Mouse (Mus musculus): ENCODE measurements around the gene Polr1e. TPM values are rescaled to one million over a fixed set of nuclear protein-coding genes. Genes with fewer than 3 reads are reported as not detected.

Polr1e gene
- 26.3 and 29.8 TPM in 2 replicates for polyA plus RNA-seq (2015; fragmentation: Nextera tagmentation; extraction: Ambion mirVana)

- under 1% methylated on average over 29 of the region's 29 CpGs for WGBS
- peak within 1 kb of the TSS; percentile 95 for H3K4me2 ChIP-seq
- peak within 1 kb of the TSS; percentile 72 for H3K9ac ChIP-seq
- no peaks in the 10 kb centered on the region for H3K36me3 ChIP-seq (replicated peaks)
- peak within 1 kb of the TSS; percentile 42; the same call in 1 of the 2 replicates for H3K27ac ChIP-seq
- ATAC-seq (replicated peaks): peak; percentile 87
- H3K4me3 ChIP-seq: peak within 1 kb of the TSS; percentile 88
- peaks cover 21% of the 10 kb centered on the region for H3K4me1 ChIP-seq
- H3K9me3 ChIP-seq: no peaks in the 10 kb centered on the region
- H3K27me3 ChIP-seq (replicated peaks): no peaks in the 10 kb centered on the region
These were observed at the start of gene Polr1e for GRCm38 (mm10) chr4:45018452-45018980. Gene Polr1e (plus strand): TSS chr4:45018583.

- Histone ChIP-seq H3K36me3 (replicated peaks) (no peaks in the 10 kb centered on the region), H3K4me1 (no peaks in the 10 kb centered on the region), H3K27ac (no peak overlapping the region), H3K9me3 (no peaks in the 10 kb centered on the region), H3K4me3 (no peak overlapping the region), H3K9ac (no peak overlapping the region), H3K27me3 (replicated peaks) (no peaks in the 10 kb centered on the region), H3K4me2 (no peak overlapping the region)
- no peak for ATAC-seq (replicated peaks)
- WGBS: 97% methylated on average over 7 of the region's 7 CpGs
These were observed 48.3 kb upstream of the Polr1e start for GRCm38 (mm10) chr4:44970056-44970455.

DNA sequence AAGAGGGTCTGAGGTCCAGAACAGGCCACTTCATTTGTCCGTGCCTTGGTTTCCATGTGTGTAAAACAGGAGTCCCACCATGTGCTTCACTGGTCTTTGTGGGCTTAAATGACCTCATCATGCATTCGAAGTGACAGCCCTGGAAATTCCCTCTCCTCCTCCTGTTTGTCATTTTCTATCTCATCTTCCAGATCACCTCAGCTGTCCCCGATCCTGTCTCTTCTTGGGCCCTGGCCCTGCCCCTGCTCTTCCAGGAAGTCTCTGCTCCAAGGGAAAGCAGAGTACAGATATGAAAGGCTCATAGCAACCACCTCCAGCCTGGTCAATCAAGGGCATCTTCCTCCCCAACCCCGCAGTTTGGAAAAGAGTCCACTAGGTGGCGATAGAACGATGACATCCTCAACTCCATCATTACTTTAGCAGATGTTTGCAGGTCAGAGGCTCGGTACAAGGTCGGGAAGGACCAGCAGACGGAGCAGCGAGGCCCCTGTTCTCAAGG is 47.7 kb upstream of the Polr1e start:
- H3K9me3 ChIP-seq: no peaks in the 10 kb centered on the region
- no peak overlapping the region for H3K4me2 ChIP-seq
- no peak overlapping the region for H3K4me3 ChIP-seq
- H3K27ac ChIP-seq: no peak overlapping the region
- H3K4me1 ChIP-seq: no peaks in the 10 kb centered on the region
- no peaks in the 10 kb centered on the region for H3K27me3 ChIP-seq (replicated peaks)
- H3K36me3 ChIP-seq (replicated peaks): no peaks in the 10 kb centered on the region
- H3K9ac ChIP-seq: no peak overlapping the region
- ATAC-seq (replicated peaks): no peak
- 24% methylated on average over 10 of the region's 10 CpGs for WGBS

- Histone ChIP-seq H3K4me1 (no peaks in the 10 kb centered on the region), H3K36me3 (replicated peaks) (no peaks in the 10 kb centered on the region), H3K9ac (no peak overlapping the region), H3K4me3 (no peak overlapping the region), H3K4me2 (peak overlapping the region; percentile 22; the same call in 1 of the 2 replicates), H3K9me3 (no peaks in the 10 kb centered on the region), H3K27me3 (replicated peaks) (no peaks in the 10 kb centered on the region), H3K27ac (no peak overlapping the region)
- ATAC-seq (replicated peaks): no peak; the same call in 1 of the 2 replicates
- WGBS: 11% methylated on average over 9 of the region's 9 CpGs
These were observed 44.9 kb upstream of the Polr1e start for GRCm38 (mm10) chr4:44973450-44973849.

GRCm38 (mm10) chr4:44973871-44974270 is 44.5 kb upstream of the Polr1e start:
- H3K9me3 ChIP-seq: no peaks in the 10 kb centered on the region
- no peak overlapping the region for H3K9ac ChIP-seq
- H3K4me3 ChIP-seq: no peak overlapping the region
- 54% methylated on average over 14 of the region's 14 CpGs for WGBS
- no peak for ATAC-seq (replicated peaks)
- H3K27me3 ChIP-seq (replicated peaks): no peaks in the 10 kb centered on the region
- peak overlapping the region; percentile 22; the same call in 1 of the 2 replicates for H3K4me2 ChIP-seq
- no peak overlapping the region for H3K27ac ChIP-seq
- no peaks in the 10 kb centered on the region for H3K4me1 ChIP-seq
- H3K36me3 ChIP-seq (replicated peaks): no peaks in the 10 kb centered on the region

DNA sequence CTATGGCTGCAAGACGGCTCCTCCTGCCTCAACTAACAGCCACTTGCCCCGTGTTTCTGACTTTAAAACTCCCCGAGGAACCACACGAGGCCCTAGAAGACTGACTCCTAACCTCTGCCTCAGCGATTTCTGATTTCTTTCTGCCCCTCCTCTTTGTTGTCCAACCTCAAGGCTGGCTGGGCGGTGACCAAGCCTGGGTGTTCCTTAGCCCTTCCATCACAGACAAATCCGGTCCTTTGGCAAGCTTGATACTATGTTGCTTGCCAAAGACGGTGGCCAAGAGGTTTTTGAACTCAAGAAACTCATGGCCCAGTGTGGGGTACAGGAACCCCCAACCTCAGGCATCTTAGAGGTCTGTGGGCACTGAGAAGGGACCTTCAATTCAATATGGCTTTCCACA is 44.1 kb upstream of the Polr1e start:
- no peak for ATAC-seq (replicated peaks)
- no peak overlapping the region for H3K4me2 ChIP-seq
- H3K9ac ChIP-seq: no peak overlapping the region
- H3K4me3 ChIP-seq: no peak overlapping the region
- H3K9me3 ChIP-seq: no peaks in the 10 kb centered on the region
- no peaks in the 10 kb centered on the region for H3K27me3 ChIP-seq (replicated peaks)
- H3K4me1 ChIP-seq: no peaks in the 10 kb centered on the region
- 73% methylated on average over 8 of the region's 8 CpGs for WGBS
- no peak overlapping the region for H3K27ac ChIP-seq
- no peaks in the 10 kb centered on the region for H3K36me3 ChIP-seq (replicated peaks)

DNA sequence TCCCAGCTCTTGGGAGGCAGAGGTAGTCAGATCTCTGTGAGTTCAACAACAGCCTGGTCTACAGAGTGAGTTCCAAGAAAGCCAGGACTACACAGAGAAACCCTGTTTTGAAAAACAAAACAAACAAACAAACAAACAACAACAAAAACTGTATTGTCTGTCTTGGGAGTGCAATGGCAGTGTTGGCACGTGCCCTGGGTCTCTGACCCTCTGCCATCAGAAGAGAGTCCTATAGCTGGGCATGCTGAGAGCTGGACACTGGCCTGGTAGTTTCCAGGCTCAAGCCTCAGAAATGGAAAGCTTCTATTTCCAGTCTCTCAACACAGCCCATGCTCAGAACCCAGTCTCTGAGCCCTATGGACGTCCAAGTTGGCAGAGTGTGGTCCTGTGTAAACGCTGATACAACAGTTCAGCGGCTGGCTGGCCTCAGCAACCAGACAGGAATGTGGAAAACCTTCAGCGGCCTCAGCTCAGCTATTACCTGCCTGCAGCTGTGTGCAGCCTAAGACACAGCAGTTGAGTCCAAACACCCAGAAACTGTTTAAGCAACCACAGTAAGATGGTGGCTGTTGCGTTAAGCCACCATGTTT is 42.3 kb upstream of the Polr1e start:
- Histone ChIP-seq H3K27me3 (replicated peaks) (no peaks in the 10 kb centered on the region), H3K4me3 (no peak overlapping the region), H3K27ac (no peak overlapping the region), H3K9ac (no peak overlapping the region), H3K36me3 (replicated peaks) (no peaks in the 10 kb centered on the region), H3K4me1 (peaks cover 8% of the 10 kb centered on the region), H3K4me2 (no peak overlapping the region), H3K9me3 (no peaks in the 10 kb centered on the region)
- WGBS: 75% methylated on average over 6 of the region's 6 CpGs
- ATAC-seq (replicated peaks): no peak

DNA sequence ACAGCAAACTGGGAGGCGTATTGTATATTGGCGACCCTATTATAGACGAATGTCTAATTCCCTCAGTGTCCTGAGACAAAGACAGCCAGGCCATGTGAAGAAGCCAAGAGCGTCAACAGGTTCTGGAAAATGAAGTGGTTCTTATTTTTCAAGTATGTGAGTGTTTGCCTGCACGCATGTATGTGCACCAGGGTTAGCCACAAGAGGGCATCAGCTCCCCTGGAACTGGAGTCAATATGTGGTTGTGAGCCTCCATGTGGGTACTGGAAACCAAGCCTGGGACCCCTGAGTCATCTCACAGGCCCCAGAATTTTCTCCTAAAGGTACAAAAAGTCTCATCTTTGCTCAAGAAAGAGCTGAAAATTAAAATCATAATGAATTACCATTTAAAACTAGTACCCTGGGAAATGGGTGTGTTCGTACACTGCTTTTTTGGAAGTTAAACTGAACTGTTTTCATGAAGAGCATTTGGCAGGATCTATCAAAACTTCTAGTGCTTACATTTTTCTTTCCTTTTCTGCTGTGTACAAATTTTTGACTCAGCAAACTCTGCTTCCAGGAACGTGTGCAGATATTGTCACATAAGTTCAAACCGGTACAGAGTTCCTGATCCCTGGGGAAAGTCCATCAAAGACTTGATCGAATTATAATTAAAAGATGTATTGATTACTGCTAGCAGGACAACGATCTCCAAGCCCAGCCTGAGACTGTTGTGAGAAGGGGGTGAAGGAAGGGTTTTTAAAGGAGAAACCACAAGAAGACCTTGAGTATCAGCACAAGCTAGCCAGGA is 41.3 kb upstream of the Polr1e start:
- no peaks in the 10 kb centered on the region for H3K36me3 ChIP-seq (replicated peaks)
- no peak overlapping the region for H3K27ac ChIP-seq
- no peak overlapping the region for H3K9ac ChIP-seq
- no peaks in the 10 kb centered on the region for H3K27me3 ChIP-seq (replicated peaks)
- WGBS: 89% methylated on average over 10 of the region's 10 CpGs
- H3K4me3 ChIP-seq: no peak overlapping the region
- H3K9me3 ChIP-seq: no peaks in the 10 kb centered on the region
- no peak for ATAC-seq (replicated peaks)
- H3K4me2 ChIP-seq: no peak overlapping the region
- H3K4me1 ChIP-seq: peaks cover 16% of the 10 kb centered on the region

DNA sequence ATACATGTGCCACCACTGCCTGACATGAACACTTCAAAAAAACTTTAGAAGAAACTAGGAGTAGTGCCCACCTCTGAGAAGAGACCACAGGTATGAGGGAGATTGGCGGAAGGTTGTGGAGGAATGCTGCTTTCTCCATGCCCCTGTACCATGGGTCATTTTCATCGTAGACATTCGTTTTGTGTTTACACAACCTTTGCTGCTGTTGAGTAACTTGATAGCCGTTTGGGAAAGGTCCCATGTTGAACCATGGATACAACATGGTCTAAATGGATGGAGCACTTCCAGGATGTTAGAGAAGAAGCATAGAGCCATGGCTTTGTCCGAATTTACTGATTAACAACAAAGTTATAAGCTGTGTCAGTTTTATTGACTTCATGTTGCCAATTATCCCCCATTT is 40.2 kb upstream of the Polr1e start:
- Histone ChIP-seq H3K4me3 (no peak overlapping the region), H3K9me3 (no peaks in the 10 kb centered on the region), H3K27me3 (replicated peaks) (no peaks in the 10 kb centered on the region), H3K27ac (no peak overlapping the region), H3K36me3 (replicated peaks) (no peaks in the 10 kb centered on the region), H3K4me2 (no peak overlapping the region), H3K9ac (no peak overlapping the region), H3K4me1 (peaks cover 16% of the 10 kb centered on the region)
- WGBS: 81% methylated on average over 5 of the region's 5 CpGs
- no peak for ATAC-seq (replicated peaks)

GRCm38 (mm10) chr4:44979794-44980338 is 38.5 kb upstream of the Polr1e start:
- Histone ChIP-seq H3K4me1 (peaks cover 16% of the 10 kb centered on the region), H3K27me3 (replicated peaks) (no peaks in the 10 kb centered on the region), H3K4me3 (no peak overlapping the region), H3K27ac (no peak overlapping the region), H3K4me2 (no peak overlapping the region), H3K9ac (no peak overlapping the region), H3K9me3 (no peaks in the 10 kb centered on the region), H3K36me3 (replicated peaks) (no peaks in the 10 kb centered on the region)
- 81% methylated on average over 7 of the region's 7 CpGs for WGBS
- ATAC-seq (replicated peaks): no peak

- H3K27ac ChIP-seq: peak within 1 kb of the TSS; percentile 53; the same call in 1 of the 2 replicates
- H3K4me2 ChIP-seq: peak within 1 kb of the TSS; percentile 93
- H3K4me1 ChIP-seq: peaks cover 16% of the 10 kb centered on the region
- no peaks in the 10 kb centered on the region for H3K9me3 ChIP-seq
- peak; percentile 87 for ATAC-seq (replicated peaks)
- no peaks in the 10 kb centered on the region for H3K36me3 ChIP-seq (replicated peaks)
- 1% methylated on average over 40 of the region's 40 CpGs for WGBS
- peak within 1 kb of the TSS; percentile 56 for H3K4me3 ChIP-seq
- H3K27me3 ChIP-seq (replicated peaks): no peaks in the 10 kb centered on the region
- H3K9ac ChIP-seq: peak within 1 kb of the TSS; percentile 60
These were observed 37.0 kb upstream of the Polr1e start, which contains the start of gene Grhpr for GRCm38 (mm10) chr4:44981280-44981973. Gene Grhpr (plus strand): TSS chr4:44981395.

- Histone ChIP-seq H3K9ac (0 out of 2 replicates have a peak overlapping the region, but pooled peaks have one; percentile 60), H3K36me3 (replicated peaks) (no peaks in the 10 kb centered on the region), H3K4me3 (peak overlapping the region; percentile 56), H3K4me2 (peak overlapping the region; percentile 93), H3K4me1 (peaks cover 16% of the 10 kb centered on the region), H3K27me3 (replicated peaks) (no peaks in the 10 kb centered on the region), H3K27ac (no peak overlapping the region), H3K9me3 (no peaks in the 10 kb centered on the region)
- no peak for ATAC-seq (replicated peaks)
- 17% methylated on average over 5 of the region's 5 CpGs for WGBS
These were observed 36.5 kb upstream of the Polr1e start for GRCm38 (mm10) chr4:44981974-44982287.
